Mouse (Mus musculus) liver, embryonic 11.5 days (tissue): ENCODE measurements around the gene Lgals8. TPM values are rescaled to one million over a fixed set of nuclear protein-coding genes. Genes with fewer than 3 reads are reported as not detected.

ENCODE experiments used
- ATAC-seq: fragments of 200-750 bp; cut with Nextera tagmentation; replicated peaks from 2 replicates; pipeline ENCODE4 v1.8.0; 2017; ENCODE audit warnings: moderate number of reproducible peaks, mild to moderate bottlenecking, moderate TSS enrichment, moderate library complexity; ENCODE audit not compliant: low FRiP score
- DNase-seq: peaks from one replicate; pipeline ENCODE4 v3.0.0-alpha.2; 2017; ENCODE audit warnings: low spot score
- H3K27ac ChIP-seq: fragments of 300-500 bp; sonication (generic); 2 replicates; pipeline ENCODE4 v1.5.1; 2014; ENCODE audit warnings: mild to moderate bottlenecking, low read depth, low read length, control low read depth
- H3K27me3 ChIP-seq: fragments of 300-500 bp; sonication (generic); replicated peaks from 2 replicates; pipeline ENCODE4 v1.6.1; 2014; ENCODE audit warnings: low read length, mixed read lengths; ENCODE audit not compliant: control insufficient read depth, insufficient read depth
- H3K36me3 ChIP-seq: fragments of 300-500 bp; sonication (generic); 2 replicates; pipeline ENCODE4 v1.6.1; 2014; ENCODE audit warnings: mild to moderate bottlenecking, low read length, moderate library complexity, mixed read lengths; ENCODE audit not compliant: control insufficient read depth, insufficient read depth
- H3K4me1 ChIP-seq: fragments of 300-500 bp; sonication (generic); replicated peaks from 2 replicates; pipeline ENCODE4 v1.6.1; 2014; ENCODE audit warnings: low read length, mixed read lengths; ENCODE audit not compliant: control insufficient read depth, insufficient read depth
- H3K4me2 ChIP-seq: fragments of 300-500 bp; sonication (generic); 2 replicates; pipeline ENCODE4 v1.6.1; 2014; ENCODE audit warnings: mild to moderate bottlenecking, control low read depth, moderate library complexity
- H3K4me3 ChIP-seq: fragments of 300-500 bp; sonication (generic); 2 replicates; pipeline ENCODE4 v1.5.1; 2014; ENCODE audit warnings: low read depth, low read length, control low read depth
- H3K9ac ChIP-seq: fragments of 300-500 bp; sonication (generic); 2 replicates; pipeline ENCODE4 v1.6.1; 2014; ENCODE audit warnings: low read depth, low read length, control low read depth
- H3K9me3 ChIP-seq: fragments of 300-500 bp; sonication (generic); 2 replicates; pipeline ENCODE4 v1.6.1; 2016; ENCODE audit warnings: low read length, inconsistent platforms, mixed read lengths; ENCODE audit not compliant: control insufficient read depth
- WGBS: fragments of 180-500 bp; shearing (Covaris S2); extraction: QIAGEN DNeasy Blood & Tissue Kit; methylation state at CpG from one replicate; pipeline ENCODE4 v1.1.7; 2014; 5-methylcytosine and 5-hydroxymethylcytosine counted together
- polyA plus RNA-seq: library from polyadenylated mRNA; unstranded; fragments of >200 nt; fragmentation: Nextera tagmentation; extraction: Ambion mirVana; gene quantifications from 2 replicates; pipeline ENCODE4 v1.2.1, GENCODE M21; 2014

The Lgals8 gene
- polyA plus RNA-seq, 1 experiment from 2014 or later: 17.4 TPM

DNA sequence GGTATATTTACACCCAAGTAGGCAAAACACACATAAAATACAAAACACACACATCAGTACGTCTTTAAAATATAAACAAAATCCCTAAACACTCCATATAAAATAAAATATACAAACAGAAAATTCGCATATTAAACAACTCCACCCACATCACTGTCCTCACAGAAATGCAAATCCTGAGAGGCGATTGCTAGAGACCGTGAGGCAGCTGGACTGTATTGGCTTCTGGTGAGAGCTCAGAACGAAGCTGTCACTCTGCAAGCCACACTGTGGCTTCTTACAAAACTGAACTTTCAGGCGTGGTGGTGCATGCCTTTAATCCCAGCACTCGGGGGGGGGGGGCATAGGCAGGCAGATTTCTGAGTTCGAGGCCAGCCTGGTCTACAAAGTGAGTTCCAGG is 33.1 kb upstream of the Lgals8 start:
- no peaks in the 10 kb centered on the region for H3K27me3 ChIP-seq
- no peaks in the 10 kb centered on the region for H3K9me3 ChIP-seq
- H3K4me1 ChIP-seq: peaks cover under 1% of the 10 kb centered on the region; the same call in 1 of the 2 replicates
- no peak for DNase-seq
- no peak overlapping the region for H3K4me2 ChIP-seq
- WGBS: 69% methylated on average over 8 of the region's 8 CpGs
- no peak overlapping the region for H3K27ac ChIP-seq
- no peaks in the 10 kb centered on the region for H3K36me3 ChIP-seq
- H3K4me3 ChIP-seq: no peak overlapping the region
- no peak for ATAC-seq
- no peak overlapping the region for H3K9ac ChIP-seq

DNA sequence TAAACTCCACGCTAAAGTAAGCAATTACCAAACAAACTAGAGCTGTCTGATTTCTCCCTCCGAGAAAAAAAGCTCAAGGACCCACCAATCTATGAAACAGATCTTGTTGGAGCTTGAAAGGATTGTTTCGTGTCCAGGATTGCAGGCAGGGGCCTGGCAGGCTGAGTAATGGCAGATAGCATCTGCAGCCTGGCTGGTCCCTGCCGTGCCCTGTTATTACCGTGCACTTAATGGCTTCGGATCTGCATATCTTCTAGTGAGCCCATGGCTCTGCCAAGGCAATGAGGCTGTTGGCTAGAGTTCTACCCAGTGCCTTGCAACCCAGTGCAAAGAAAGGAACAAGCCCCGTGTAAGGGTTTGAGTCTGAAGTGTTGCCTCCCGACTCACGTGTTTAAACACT is 30.0 kb upstream of the Lgals8 start:
- Histone ChIP-seq H3K4me3 (no peak overlapping the region), H3K9ac (no peak overlapping the region), H3K4me2 (no peak overlapping the region), H3K4me1 (no peaks in the 10 kb centered on the region), H3K27ac (no peak overlapping the region), H3K9me3 (no peaks in the 10 kb centered on the region), H3K27me3 (no peaks in the 10 kb centered on the region), H3K36me3 (no peaks in the 10 kb centered on the region)
- WGBS: 86% methylated on average over 9 of the region's 9 CpGs
- ATAC-seq (no peak), DNase-seq (no peak)

DNA sequence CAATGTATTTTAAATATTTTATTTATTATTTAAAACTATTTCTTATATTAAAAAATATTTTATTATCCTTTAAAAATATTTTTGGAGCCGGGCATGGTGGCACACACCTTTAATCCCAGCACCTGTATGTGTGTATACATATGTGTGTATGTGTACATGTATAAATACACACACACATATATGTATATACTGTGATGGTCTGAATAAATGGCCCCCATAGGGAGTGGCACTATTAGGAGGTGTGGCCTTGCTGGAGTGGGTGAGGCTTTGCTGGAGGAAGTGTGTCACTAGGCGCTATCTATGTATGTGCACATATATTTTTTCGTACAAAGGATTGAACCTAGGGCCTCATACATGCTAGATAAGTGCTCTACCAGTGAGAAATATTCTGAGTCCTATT is 27.8 kb upstream of the Lgals8 start:
- Histone ChIP-seq H3K4me3 (no peak overlapping the region), H3K4me2 (no peak overlapping the region), H3K27me3 (no peaks in the 10 kb centered on the region), H3K9me3 (no peaks in the 10 kb centered on the region), H3K36me3 (no peaks in the 10 kb centered on the region), H3K9ac (no peak overlapping the region), H3K27ac (no peak overlapping the region), H3K4me1 (no peaks in the 10 kb centered on the region)
- no peak for DNase-seq
- WGBS: 76% methylated on average over 3 of the region's 3 CpGs
- ATAC-seq: peak; percentile 58

DNA sequence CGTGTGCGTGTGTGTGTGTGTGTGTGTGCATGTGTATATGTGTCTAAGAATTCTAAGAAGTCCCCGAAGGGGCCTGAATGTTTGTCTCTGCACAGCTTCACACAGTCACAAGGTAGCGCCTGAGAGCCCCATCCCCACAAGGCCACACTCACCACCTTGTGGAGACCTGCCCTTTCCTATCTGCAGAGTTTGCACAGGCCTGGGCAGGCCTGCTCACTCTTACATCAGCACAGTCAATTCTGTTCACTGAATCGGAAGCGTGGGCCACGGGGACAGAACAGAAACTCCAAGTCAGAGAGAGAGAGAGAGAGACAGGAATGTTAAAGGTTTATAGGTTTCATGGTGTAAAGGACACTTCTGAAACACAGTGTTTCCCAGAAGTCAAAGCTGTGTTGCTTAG is 20.9 kb upstream of the Lgals8 start:
- no peak overlapping the region for H3K27ac ChIP-seq
- H3K27me3 ChIP-seq: no peaks in the 10 kb centered on the region
- DNase-seq: no peak
- H3K36me3 ChIP-seq: no peaks in the 10 kb centered on the region
- H3K4me1 ChIP-seq: no peaks in the 10 kb centered on the region
- H3K9ac ChIP-seq: no peak overlapping the region
- H3K4me3 ChIP-seq: no peak overlapping the region
- H3K9me3 ChIP-seq: no peaks in the 10 kb centered on the region
- WGBS: 81% methylated on average over 7 of the region's 7 CpGs
- no peak overlapping the region for H3K4me2 ChIP-seq
- ATAC-seq: 0 out of 2 replicates have a peak, but pooled peaks have one; percentile 42

DNA sequence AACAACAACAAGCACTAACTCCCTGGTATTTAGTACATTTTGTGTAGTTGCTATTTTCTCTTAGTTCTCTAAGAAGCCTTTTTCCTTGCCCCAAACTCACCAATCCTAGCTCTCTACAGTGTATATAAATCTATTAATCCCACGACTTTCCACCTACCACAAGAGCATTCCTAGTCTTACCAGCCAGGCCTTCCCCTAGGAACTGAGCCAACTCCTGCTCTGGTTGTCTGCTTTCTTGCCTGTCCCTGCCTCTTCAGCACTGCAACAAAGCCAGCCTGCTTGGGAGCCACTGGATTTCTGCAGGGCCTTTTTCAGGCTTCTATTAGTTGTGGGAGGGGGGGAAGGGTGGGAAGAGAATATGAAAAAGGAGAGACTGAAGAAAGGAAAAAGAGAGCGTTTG is 20.5 kb upstream of the Lgals8 start:
- H3K36me3 ChIP-seq: no peaks in the 10 kb centered on the region
- no peak for ATAC-seq
- no peak overlapping the region for H3K4me2 ChIP-seq
- no peaks in the 10 kb centered on the region for H3K9me3 ChIP-seq
- no peak overlapping the region for H3K9ac ChIP-seq
- DNase-seq: no peak
- WGBS: 71% methylated on average over 2 of the region's 2 CpGs
- no peaks in the 10 kb centered on the region for H3K4me1 ChIP-seq
- no peaks in the 10 kb centered on the region for H3K27me3 ChIP-seq
- no peak overlapping the region for H3K27ac ChIP-seq
- no peak overlapping the region for H3K4me3 ChIP-seq

DNA sequence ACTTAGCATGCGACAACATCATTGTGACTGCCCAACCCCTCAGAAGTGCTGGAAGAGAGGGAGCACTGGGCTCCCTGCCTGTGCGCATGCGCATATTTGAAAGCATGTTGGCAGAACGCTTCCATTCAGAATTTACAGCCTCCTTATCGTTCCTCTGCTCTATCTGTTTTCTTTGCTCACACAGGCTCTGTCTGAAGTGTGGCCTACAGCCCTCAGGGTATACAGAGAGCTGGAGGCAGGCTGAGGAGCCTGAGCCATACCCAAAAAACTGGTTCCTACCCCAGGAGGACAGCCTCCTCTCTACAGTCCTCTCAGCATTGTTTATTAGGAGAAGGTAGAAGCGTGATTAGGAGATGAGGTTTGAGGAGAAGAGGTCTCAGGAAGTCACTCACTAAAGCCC is 15.1 kb upstream of the Lgals8 start:
- Histone ChIP-seq H3K27ac (no peak overlapping the region), H3K4me1 (no peaks in the 10 kb centered on the region), H3K4me2 (no peak overlapping the region), H3K4me3 (no peak overlapping the region), H3K9me3 (no peaks in the 10 kb centered on the region), H3K27me3 (no peaks in the 10 kb centered on the region), H3K9ac (no peak overlapping the region), H3K36me3 (no peaks in the 10 kb centered on the region)
- ATAC-seq: no peak
- WGBS: 75% methylated on average over 6 of the region's 6 CpGs
- DNase-seq: no peak

DNA sequence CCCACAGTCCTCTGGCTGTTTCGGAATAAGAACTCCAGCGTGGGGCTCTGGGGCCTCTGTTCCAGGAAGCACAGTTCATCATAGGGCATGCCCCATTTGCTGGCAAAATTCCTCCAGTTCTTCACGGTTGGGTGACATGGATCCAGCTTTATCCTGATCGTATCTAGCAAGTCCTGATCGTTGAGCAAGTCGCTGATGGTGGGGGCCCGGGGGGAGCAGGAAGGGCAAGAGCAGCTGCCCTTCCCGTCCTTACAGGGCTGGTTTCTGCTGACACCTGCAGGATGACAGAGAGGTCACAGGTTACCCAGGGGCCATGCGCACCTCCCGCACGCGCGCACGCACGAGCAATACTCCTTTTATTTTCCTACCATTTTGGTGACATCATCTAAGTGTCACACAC is 13.6 kb upstream of the Lgals8 start:
- no peaks in the 10 kb centered on the region for H3K9me3 ChIP-seq
- no peak overlapping the region for H3K9ac ChIP-seq
- no peak overlapping the region for H3K4me2 ChIP-seq
- no peak for ATAC-seq
- H3K36me3 ChIP-seq: no peaks in the 10 kb centered on the region
- no peak overlapping the region for H3K27ac ChIP-seq
- DNase-seq: no peak
- no peaks in the 10 kb centered on the region for H3K4me1 ChIP-seq
- no peak overlapping the region for H3K4me3 ChIP-seq
- H3K27me3 ChIP-seq: no peaks in the 10 kb centered on the region
- WGBS: 83% methylated on average over 15 of the region's 15 CpGs

DNA sequence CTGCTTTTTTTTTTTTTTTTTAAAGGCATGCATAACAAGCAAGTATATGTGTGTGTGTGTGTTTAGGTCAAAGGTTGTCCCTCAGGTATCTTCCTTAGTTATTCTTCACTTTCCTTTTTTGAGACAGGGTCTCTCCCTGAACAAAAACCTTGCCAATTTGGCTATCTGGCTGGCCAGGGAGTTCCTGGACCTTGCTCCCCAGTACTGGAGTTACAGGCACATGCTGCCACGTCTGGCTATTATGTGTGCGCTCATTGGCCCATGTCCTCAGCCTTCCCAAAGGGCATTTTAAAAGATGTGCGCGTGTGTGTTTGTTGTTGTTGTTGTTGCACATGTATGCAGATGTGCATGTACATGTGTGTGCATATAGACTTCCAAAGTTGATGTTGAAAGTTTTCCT is 12.1 kb upstream of the Lgals8 start:
- H3K9ac ChIP-seq: no peak overlapping the region
- H3K4me3 ChIP-seq: no peak overlapping the region
- DNase-seq (no peak), ATAC-seq (no peak)
- H3K27ac ChIP-seq: no peak overlapping the region
- no peaks in the 10 kb centered on the region for H3K36me3 ChIP-seq
- no peaks in the 10 kb centered on the region for H3K4me1 ChIP-seq
- H3K4me2 ChIP-seq: no peak overlapping the region
- no peaks in the 10 kb centered on the region for H3K9me3 ChIP-seq
- WGBS: 92% methylated on average over 4 of the region's 4 CpGs
- H3K27me3 ChIP-seq: no peaks in the 10 kb centered on the region

DNA sequence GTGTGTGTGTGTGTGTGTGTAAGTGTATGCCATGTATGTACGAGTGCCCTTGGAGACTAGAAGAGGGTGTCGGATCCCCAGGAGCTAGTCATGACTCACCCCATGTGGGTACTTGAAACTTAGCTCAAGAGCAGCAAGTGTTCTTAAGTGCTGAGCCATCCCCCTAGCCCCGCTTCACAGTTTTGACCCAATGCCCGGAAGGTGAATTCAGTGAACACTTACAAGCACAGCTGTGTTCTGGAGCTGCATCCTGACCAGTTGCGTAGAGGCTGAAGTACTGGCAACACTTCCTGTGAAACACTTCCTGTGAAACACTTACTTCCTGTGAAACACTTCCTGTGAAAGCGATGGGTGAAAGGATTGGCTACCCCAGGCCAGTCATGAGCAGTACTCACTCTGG is 10.5 kb upstream of the Lgals8 start:
- Histone ChIP-seq H3K4me3 (no peak overlapping the region), H3K4me2 (no peak overlapping the region), H3K9ac (no peak overlapping the region), H3K36me3 (no peaks in the 10 kb centered on the region), H3K4me1 (no peaks in the 10 kb centered on the region), H3K9me3 (no peaks in the 10 kb centered on the region), H3K27me3 (no peaks in the 10 kb centered on the region), H3K27ac (no peak overlapping the region)
- 78% methylated on average over 6 of the region's 6 CpGs for WGBS
- ATAC-seq (no peak), DNase-seq (no peak)
